Mouse (Mus musculus) small intestine, adult 2 months (tissue): ENCODE measurements around the gene Ccdc158.

ENCODE experiments used
- CTCF ChIP-seq: fragments of 200-500 bp; IDR thresholded peaks from 2 replicates; pipeline ENCODE4 v1.5.1; 2012; ENCODE audit warnings: low read depth, mild to moderate bottlenecking, control low read depth, inconsistent platforms, low read length, moderate library complexity, mixed read lengths; ENCODE audit not compliant: insufficient replicate concordance, insufficient read length; ENCODE audit errors: extremely low read depth
- POLR2A ChIP-seq: fragments of 200-500 bp; IDR thresholded peaks from 2 replicates; pipeline ENCODE4 v1.6.1; 2012; ENCODE audit warnings: low read depth, mild to moderate bottlenecking, control low read depth, inconsistent platforms, low read length, moderate library complexity

DNA sequence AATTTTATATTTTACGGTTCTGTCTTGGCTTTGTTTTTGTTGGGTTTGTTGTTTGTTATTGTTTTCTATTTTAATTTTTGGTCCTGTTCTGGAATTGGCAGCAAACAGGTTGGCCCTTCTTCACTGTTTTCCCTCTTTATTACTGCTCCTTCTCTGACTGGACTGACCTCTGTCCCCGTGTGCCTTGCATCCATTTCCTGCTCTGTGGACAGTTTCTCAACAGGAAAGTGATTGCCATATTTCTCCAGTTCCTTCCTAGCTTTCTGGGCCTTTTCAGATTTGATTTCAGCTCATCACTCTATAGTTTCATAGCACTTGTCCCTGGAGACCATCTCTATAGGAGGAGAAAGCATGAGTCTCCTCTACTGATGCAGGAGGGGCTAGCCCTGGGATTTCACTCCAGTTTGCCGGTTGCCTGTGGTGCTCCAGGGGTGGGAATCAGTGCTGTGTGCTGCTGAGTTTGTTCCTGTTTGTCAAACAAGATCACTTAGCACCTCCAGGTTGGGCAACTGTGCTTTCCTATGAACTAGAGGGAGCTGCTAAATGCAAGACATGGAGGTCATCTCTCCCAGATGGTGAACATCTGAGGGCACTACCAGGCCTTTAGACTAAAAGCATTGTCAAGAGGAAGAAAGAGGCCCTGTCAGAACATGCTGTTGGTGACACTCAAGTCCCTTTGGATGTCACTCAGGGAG lies 42.7 kb upstream of the Ccdc158 start:
- TF ChIP-seq POLR2A (no peak), CTCF (no peak)
